Mouse (Mus musculus): Measurements from ENCODE around the gene Sp9. TPM values are rescaled to one million over a fixed set of nuclear protein-coding genes. Genes with fewer than 3 reads are reported as not detected.

Gene Sp9
- polyA plus RNA-seq, 1 experiment = not detected

DNA sequence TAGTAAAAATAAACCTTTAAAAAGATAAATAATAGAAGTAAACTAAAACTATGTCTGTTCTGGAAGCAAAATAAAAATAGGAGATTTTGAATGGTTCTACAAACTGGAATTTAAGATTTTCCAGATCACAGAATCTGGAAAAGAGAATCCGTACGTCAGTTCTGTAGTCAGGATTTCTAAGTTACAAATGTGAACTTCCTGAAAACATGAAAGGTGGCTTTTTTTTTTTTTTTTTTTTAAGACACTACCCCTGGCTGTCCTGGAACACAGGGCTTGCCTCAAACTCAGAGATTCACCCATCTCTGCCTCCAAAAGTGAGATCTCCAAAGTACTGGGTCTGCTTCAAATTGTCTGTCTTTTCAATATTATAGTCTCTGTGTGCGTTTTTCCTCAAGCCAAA, 42.6 kb downstream of the Sp9 start:
- Histone ChIP-seq H3K27me3 (ENCODE audit: control insufficient read depth) (no peaks in the 10 kb centered on the region), H3K9me3 (ENCODE audit: control insufficient read depth, low read length) (no peaks in the 10 kb centered on the region), H3K36me3 (ENCODE audit: control insufficient read depth) (peaks cover 58% of the 10 kb centered on the region), H3K4me1 (ENCODE audit: control insufficient read depth) (peaks cover 41% of the 10 kb centered on the region), H3K4me3 (replicated peaks) (peak overlapping the region; percentile 90)
- TF ChIP-seq TAL1 (IDR thresholded peaks at IDR 0.05; ENCODE audit: low read length) = no peak

DNA sequence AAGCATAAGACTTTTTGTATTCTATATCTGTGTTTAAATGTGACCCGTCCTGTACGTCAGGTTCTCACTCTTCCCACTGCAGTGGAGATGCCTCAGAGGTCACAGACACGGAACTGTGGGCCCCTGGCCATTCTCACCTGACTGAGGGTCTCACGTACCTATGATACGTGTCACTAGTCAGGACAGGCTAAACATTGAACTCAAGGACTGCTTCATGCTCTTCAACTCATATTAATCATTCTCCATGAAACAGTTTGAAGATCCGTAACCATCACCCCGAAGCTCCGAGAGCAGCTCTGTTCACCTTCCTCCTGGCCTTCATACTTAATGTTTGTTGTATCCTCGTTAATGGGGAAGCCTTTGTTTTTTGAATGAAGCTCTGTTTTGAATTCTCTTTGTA, 45.7 kb downstream of the Sp9 start:
- Histone ChIP-seq H3K4me1 (ENCODE audit: control insufficient read depth) (peaks cover 25% of the 10 kb centered on the region), H3K4me3 (replicated peaks) (no peak overlapping the region), H3K27me3 (ENCODE audit: control insufficient read depth) (no peaks in the 10 kb centered on the region), H3K9me3 (ENCODE audit: control insufficient read depth, low read length) (no peaks in the 10 kb centered on the region), H3K36me3 (ENCODE audit: control insufficient read depth) (peaks cover 69% of the 10 kb centered on the region)
- TF ChIP-seq TAL1 (IDR thresholded peaks at IDR 0.05; ENCODE audit: low read length) = no peak
- no peak for TF ChIP-seq GATA1 (IDR thresholded peaks at IDR 0.05; ENCODE audit: low read length)

DNA sequence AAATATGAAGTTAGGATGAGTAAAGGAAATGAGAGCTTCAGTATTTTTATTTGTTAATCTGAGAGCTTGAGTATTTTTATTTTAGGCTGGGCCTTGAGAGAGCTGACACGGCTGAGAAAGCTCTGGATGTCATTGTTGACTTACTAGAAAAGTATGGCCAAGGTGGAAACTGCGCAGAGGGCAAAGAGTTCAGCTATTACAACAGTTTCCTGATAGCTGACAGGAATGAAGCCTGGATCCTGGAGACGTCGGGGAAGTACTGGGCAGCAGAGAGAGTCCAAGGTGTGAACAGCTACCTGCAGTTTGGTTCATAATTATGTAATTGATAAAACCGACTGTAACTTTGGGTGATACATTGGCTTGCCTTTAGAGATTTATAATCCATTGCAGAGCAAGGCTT, 47.5 kb downstream of the Sp9 start:
- Histone ChIP-seq H3K27me3 (ENCODE audit: control insufficient read depth) (no peaks in the 10 kb centered on the region), H3K36me3 (ENCODE audit: control insufficient read depth) (peaks cover 83% of the 10 kb centered on the region), H3K4me3 (replicated peaks) (no peak overlapping the region), H3K4me1 (ENCODE audit: control insufficient read depth) (peaks cover 18% of the 10 kb centered on the region), H3K9me3 (ENCODE audit: control insufficient read depth, low read length) (no peaks in the 10 kb centered on the region)
- TF ChIP-seq GATA1 (IDR thresholded peaks at IDR 0.05; ENCODE audit: low read length) = no peak
- TF ChIP-seq TAL1 (IDR thresholded peaks at IDR 0.05; ENCODE audit: low read length) = no peak

DNA sequence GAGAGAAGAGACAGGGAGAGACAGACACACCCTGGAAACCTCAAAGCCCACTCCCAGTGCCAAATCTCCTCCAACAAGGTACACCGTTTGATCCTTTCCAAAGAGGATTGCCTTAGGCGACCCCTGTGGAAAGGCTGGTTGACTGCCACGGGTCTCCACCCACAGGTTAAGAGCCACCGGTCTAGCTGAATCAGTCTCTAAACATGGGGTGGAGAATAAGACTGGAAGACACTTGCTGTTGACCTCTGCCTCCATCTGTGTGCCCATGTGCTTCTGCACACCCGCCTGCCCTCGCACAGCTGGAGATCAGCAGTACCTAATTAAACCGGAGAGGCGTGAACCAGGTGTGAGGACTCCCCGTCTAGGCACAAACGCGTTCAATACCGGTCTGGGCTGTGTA, 51.3 kb downstream of the Sp9 start:
- TF ChIP-seq TAL1 (IDR thresholded peaks at IDR 0.05; ENCODE audit: low read length) (no peak), GATA1 (IDR thresholded peaks at IDR 0.05; ENCODE audit: low read length) (no peak)
- Histone ChIP-seq H3K9me3 (ENCODE audit: control insufficient read depth, low read length) (no peaks in the 10 kb centered on the region), H3K4me1 (ENCODE audit: control insufficient read depth) (peaks cover 6% of the 10 kb centered on the region), H3K27me3 (ENCODE audit: control insufficient read depth) (no peaks in the 10 kb centered on the region), H3K36me3 (ENCODE audit: control insufficient read depth) (peaks cover 86% of the 10 kb centered on the region), H3K4me3 (replicated peaks) (no peak overlapping the region)

DNA sequence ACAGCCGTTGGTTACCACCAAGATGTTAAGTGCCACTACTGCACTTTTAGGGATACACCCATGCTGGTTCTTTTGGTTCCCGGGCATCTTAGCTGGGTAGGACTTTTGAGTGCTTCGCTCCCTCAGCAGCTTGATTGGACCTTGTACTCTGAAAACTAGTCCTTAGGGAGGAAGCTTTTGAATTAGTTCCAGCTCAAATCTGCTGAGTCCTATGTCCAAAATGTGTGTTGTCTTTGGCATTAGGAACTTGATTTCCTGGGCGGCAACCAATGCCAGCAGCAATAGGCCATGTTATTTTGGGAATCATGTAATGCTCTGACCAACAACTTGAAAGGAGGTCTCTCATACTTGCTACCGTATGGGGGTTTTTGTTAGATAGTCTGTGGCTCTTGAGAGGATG, 54.1 kb downstream of the Sp9 start:
- Histone ChIP-seq H3K9me3 (ENCODE audit: control insufficient read depth, low read length) (no peaks in the 10 kb centered on the region), H3K4me1 (ENCODE audit: control insufficient read depth) (peaks cover 3% of the 10 kb centered on the region), H3K4me3 (replicated peaks) (no peak overlapping the region), H3K36me3 (ENCODE audit: control insufficient read depth) (peaks cover 85% of the 10 kb centered on the region), H3K27me3 (ENCODE audit: control insufficient read depth) (no peaks in the 10 kb centered on the region)
- TF ChIP-seq GATA1 (IDR thresholded peaks at IDR 0.05; ENCODE audit: low read length) (no peak), TAL1 (IDR thresholded peaks at IDR 0.05; ENCODE audit: low read length) (no peak)

Other genes starting within 250 kb of the Sp9 start
- 2.8 and 3.4 TPM in 2 replicates for gene Ola1, start 53.0 kb upstream of the Sp9 start, polyA plus RNA-seq (2012)
- gene Scrn3, start 40.7 kb downstream of the Sp9 start, polyA plus RNA-seq (2012) = 0.56 and 1.1 TPM in 2 replicates
- gene Cir1, start 40.8 kb downstream of the Sp9 start, polyA plus RNA-seq (2012) = 9.0 and 9.7 TPM in 2 replicates
- gene Gpr155, start 114.6 kb downstream of the Sp9 start, polyA plus RNA-seq (2012) = 0.18 and 0.31 TPM in 2 replicates

Measured in erythroblast, embryonic 14.5 days (primary cell).